Mouse (Mus musculus): ENCODE data around the gene Tmem209. TPM values are rescaled to one million over a fixed set of nuclear protein-coding genes. Genes with fewer than 3 reads are reported as not detected.

Gene Tmem209
- total RNA-seq, 2 experiments from 2014 or later, result 36.1 to 36.9 TPM

DNA sequence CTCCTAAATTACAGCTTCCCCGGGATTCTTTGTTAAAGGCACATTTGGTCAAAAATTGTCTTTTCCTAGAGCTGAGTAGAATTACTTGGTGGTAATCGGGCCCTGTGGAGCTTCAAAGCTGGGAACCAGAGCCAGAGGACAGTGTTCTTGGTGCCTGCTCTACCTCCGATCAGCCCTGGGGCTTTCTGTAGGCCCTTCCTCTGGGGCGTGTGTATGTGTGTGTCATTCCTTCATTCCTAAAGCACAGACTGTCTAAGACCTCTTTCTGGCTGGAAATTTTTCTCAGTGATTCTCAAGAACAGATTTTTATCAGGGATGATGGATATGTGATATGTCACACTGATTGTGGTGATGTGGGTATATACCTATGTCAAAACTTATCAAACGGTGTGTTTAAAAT is 29.2 kb upstream of the Tmem209 start:
- DNase-seq (ENCODE audit: low spot score in 2 of 2), result no peak

DNA sequence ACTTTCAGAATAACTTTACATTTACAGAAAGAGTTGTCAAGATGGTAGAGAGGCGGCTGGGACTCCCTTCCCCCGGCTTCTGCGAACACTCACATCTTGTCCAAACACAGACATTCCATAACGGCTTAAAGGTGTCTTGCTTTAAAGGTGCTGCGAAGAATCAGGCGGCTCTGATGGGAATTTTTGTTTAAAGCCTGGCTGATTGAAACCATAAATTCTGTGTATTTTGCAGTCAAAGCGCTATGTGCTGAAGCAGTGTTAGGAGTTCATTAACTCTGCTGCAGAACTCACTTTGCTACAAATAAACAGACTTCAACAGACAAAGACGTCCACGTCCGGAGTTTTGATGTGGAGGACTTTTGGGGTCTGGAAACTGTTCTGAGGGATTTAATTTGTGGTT is 28.7 kb upstream of the Tmem209 start:
- no peak for DNase-seq (ENCODE audit: low spot score in 2 of 2)

DNA sequence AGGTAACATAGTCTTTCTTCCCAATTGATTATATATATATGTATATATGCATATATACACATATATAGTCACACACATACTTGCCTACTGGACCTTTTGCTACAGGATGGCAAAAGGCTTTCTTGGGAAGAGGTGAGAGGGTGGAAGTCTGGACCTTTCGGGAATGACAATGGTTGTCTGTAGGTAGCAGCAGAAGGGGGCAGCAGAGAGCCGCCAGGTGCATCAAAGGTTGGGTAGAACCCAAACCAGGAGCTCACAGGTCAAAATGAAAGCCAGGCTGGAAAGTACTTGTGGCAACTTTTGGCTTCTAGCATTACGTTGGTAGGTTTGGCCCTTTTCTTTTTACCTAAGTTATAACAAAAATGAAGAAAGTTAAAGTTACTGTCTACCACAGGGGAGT is 25.8 kb upstream of the Tmem209 start:
- DNase-seq (ENCODE audit: low spot score in 2 of 2), result no peak

DNA sequence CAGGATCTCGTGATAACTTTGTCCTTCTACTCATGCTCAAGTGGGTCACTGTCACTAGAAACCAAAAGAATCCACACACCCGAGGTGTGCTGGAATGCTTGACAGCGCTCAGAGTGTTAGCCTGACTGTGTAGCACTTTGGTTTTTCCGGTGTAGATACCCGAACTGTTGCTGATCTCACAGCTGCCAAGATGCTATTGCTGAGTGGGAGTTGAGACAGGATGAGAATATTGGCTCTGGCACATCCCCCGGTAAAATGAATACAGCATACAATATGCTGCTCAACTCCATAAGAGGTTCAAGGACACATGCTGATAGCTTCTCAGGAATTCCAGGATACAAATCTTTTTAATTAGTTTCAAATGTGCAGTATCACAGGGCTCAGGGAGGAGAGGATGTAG is 19.2 kb upstream of the Tmem209 start:
- no peak for DNase-seq (ENCODE audit: low spot score in 2 of 2)

DNA sequence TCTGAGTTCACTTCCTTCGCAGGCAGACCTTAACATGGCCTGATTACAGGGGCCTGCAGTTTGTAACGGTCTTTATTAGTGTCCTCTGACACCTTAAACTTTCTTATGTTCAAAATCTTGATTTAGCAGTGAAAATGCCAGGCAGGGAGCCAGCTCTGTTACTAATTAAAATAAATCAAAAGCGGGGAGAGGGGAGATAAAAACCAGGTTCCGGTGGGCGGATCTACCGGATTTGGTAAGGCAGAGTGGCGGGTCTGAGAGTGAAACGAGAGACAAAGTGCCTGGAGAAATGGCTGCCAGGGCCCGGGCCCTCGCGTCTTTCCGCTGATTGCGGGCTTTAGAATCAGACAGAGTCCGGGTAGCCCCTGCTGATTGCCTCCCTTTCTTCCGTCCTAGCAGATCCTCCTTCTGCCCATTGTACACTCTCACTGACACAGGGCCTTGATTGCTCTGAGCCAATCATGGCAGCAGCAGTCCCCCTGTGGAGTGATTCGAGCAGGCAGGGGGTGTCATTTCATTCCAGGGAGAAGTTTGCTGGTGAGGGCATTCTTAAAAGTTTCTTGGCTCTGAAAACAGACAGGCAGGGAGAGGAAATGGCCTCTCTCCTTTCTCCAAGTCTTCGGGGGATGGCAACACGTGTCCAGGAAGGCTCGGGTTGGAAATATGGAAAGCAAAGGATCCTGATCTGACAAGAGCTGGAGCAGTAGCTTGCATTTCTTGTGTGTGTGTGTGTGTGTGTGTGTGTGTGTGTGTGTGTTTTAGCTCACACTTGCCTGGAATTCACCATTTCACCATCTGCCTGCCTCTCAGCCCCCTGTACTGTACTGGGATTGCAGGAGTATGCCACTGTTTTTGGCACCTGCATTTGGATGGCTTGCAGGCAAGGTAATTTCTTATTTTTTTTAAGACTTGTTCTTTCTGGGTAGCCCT is 17.3 kb upstream of the Tmem209 start:
- no peak for DNase-seq (ENCODE audit: low spot score in 2 of 2)

DNA sequence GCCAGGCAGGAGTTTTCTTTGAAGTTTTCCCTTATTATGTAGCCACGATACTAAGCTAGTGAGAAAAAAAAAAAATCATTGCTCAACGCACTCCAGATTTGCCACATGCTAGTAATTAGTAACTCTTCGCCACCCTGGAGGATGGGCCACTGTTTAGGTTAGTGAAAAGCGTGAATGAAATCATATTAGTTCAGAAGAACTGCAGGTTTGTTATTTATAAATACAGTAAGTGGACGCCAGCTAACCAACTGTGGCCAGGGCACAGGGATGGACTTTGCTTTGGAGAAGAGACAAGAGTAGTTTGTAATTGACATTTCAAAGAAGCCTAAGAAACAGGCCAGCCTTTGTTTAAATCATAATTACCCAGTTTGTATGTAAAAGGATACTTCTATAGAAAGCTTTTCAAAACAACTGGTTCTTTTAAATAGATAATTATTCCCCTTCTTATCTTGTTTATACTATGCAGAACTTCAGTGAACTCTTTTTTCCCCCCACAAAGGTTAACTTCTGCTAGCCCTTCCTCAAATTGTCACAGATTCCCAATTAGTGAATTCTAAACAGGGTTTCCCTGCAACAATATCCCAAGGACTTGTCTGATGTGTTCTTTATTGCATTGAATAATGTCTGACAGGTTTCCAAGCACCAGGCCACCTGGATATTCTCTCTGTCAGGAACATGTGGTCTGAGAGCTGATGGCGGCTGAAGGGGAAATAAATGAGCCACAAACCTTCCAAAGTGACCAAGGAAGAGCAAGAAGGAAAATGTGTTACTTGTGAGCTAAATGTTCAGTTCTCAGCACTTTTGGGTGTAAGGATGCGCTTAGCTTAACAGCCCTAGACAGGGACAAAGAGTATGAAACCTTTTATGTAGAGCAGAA is 16.1 kb upstream of the Tmem209 start:
- DNase-seq (ENCODE audit: low spot score in 2 of 2), result no peak

DNA sequence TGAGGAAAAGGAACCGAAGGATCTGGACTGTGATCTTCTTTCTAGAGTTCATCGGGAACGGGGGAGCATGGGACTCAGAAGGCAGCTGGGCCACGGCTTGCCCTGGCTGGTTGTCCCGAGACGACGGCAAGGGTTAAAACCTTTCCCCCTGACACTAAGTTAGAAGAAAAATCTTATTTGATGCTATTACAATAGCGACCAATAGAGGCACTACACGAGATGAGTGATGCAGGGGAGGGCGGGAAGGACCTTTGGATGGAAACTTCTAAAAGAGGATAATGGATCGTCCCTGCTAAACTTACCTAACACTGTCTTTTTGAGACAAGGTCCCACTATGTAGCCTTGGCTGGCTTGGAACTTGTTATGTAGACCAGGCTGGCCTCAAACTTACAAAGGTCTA is 10.8 kb upstream of the Tmem209 start:
- DNase-seq (ENCODE audit: low spot score in 2 of 2), result no peak

DNA sequence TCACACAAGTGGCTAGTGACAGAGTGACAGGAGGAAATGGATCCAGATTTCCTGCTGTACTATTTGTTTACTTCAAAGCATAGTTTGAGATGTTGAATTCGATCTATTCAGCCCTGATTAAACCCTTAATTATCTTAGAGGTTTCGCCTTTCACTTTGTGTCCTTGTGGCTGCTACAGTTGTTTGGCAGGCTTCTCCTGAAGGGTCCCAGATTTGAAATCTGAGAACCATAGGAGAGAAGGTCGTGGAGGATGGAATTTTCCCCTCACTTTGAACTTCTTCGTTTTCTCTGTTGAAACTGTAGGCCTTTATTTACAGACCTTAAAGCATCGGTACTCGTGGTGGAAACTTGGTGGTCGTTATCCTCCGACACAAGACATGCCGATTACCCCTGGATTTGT is 4.7 kb upstream of the Tmem209 start:
- no peak for DNase-seq (ENCODE audit: low spot score in 2 of 2)

DNA sequence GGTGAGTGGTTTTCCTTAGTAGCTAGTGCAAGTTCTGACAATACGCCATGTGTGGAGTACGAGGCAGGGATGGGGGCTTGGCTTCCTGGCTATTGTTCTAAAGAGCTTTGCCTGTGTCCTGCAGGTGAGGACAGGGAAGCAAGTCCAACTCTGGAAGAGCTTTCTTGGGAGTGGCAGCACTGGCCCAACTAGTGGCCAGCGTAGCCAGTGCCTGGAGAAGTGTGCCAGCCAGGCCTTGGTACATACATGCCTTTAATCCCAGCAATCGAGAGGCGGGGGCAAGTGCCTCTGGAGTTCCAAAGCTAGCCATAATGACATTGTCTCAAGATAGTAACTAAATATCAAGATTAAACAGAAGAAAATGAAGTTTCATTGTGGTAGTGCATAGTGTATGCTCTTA is 708 bp upstream of the Tmem209 start:
- DNase-seq (ENCODE audit: low spot score in 2 of 2), result no peak

DNA sequence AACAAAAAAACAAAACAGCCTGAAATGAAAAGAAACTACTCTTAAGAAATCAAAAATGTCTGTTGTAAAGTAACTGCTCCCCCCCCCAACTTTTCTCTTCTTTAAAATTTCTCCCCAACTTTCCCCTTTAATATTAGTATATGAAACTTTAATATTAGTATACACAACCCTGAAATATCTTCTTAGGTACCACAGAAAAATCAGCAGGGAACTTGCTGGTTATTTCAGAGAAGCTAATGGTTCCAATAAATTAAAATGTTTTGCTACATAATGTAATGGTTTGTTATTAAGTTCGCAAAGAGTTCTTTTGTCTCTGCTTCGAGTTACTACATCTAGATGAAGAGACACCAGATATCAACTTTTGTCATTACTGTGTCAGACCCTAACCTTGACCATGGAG is 759 bp downstream of the Tmem209 start:
- no peak for DNase-seq (ENCODE audit: low spot score in 2 of 2)

DNA sequence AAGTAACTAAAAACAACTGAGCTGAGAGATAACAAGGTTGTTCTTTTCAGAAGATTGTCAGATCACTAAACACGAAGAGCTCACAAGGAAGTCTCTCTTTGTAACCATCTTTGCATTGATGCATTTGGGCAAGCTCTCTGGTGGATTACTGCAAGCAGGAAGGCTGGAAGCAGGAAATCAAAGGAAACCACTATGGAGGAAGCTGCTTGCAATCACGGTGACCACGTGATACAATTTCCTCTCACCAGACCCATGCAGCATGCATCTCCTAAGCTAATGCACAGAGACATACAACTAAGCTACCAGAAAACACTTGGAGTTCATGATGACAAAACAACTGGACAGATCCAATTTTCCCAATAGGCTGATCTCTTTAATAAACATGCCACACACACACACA is 10.5 kb downstream of the Tmem209 start:
- DNase-seq (ENCODE audit: low spot score in 2 of 2), result no peak

DNA sequence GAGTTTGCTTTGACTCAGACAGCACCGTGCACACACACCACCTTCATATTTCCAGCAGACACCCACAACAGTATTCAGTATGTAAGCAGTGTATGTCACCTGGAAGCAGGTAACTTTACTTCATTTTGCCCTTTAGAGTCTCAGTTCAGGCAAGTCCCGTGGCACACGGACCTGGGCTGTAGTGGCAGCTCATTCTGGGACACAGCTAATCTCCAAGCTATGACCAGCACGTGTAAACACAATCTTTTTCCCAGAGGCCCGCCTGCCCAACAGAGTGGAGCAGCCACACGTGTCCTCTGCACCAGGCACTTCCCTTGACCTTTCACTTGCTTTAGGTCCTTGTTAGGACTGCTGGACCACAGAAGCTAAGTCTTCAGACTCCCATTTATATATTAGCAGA is 23.1 kb downstream of the Tmem209 start:
- DNase-seq (ENCODE audit: low spot score in 2 of 2), result no peak

DNA sequence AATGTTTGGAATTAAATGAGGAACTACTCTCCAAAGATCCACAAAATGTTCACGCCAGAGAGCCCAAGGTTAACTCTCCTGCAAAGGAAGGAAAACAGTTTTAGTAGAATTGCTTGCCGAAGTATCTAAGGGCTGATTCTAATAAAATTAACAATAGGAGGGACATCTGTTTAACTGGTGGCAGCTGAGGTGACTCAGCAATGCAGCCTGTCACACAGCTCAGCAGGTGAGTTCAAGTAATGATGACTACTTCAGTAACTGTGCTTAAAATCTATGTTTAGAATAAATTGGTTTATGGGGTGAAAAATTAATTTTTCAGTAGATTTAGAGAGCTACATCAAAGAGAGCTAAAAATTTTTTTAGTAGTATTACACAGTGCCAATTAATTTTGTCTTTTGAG is 26.7 kb downstream of the Tmem209 start:
- no peak for DNase-seq (ENCODE audit: low spot score in 2 of 2)

DNA sequence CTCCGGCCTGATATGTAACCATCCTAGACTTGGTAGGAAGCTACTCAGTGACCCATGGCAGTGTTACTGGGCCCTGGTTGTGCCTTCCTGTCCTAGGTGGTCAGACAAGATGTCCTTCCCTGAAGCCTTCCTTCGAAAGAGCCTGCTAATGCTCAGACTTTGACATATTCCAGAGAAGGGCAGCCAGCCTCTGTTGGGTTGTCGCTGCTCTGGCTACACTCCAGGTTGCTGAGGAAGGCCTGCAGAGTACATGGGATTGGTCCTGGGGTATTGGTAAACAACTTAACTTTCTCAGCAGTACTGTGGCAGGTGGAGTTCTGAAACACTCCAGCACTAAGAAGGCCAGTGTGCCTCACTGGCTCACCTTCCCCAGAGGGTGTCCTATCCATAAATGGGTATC is 30.2 kb downstream of the Tmem209 start:
- DNase-seq (ENCODE audit: low spot score in 2 of 2), result no peak

DNA sequence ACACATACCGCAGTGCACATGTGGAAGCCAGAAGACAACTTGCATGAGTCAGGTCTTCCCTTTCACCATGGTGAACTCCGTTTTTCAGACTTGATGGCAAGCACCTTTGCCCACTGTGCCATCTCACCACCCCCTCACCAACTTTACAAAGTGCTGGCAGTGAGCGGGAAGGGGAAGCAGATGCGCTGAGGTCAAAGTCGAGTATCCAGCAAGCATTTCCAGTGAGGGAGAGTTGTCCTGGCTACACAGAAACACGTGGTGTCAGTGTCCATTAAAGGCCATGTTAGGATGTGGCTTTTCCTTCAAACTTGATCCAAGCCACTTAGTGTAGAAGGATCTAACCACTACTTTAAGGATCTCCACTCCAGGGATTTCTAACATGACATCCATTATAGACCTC is 31.8 kb downstream of the Tmem209 start:
- no peak for DNase-seq (ENCODE audit: low spot score in 2 of 2)

DNA sequence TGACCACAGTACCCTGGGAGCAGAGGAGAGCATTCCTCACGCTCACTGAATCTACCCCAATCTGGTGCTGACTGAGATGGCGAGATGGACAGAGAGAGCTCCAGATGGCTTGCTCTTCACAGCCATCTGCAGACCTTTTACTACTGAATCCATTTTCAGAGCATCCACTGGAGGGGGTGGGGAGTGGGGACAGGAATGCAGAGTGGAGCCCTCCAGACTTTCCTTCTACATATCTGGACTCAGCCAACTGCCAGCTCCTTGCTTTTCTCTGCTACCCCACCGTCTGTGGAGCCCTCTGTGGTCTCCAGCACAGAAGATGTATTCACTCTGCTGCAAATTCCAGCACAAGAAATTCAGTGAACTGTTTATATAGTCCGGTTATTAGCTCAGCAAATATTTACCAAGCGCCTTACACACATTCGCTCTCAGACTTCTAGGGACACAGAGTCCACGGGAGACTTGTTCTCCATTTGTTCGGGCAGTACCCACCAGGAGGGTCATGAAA is 32.3 kb downstream of the Tmem209 start:
- no peak for DNase-seq (ENCODE audit: low spot score in 2 of 2)

DNA sequence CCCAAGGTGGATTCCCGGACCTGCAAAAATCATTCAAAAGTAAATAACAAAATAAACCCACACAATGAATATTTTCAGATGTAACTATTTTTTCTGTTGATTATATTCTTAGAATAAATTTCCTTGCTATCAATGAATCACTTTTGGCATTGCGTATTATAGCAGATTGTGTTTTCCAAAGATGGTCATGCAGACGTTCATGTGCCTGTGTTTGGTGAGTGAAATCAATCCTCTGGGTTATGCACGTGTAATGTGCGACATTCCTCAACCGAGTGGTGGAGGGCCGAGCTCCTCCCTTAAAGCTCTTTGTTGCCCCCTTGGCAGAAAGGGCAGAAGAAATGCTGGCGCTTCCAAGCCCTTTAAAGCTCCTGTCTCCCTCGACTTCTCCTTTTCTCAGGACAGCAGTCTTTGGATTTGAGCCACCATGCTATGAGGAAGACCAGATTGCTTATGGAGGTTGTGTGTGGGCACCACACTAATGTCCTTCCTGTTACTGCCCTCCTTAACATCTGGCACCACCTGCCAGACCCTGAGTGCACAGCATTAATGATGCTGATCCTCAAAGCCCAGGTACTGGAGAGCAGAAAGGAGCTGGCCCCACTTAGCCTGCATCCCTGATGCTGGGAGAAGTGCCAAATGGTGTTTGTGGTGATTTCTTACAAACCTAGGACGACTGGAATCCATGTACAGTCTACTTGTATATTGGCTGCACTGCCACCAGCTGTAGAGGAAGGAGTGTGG is 33.4 kb downstream of the Tmem209 start:
- no peak for DNase-seq (ENCODE audit: low spot score in 2 of 2)

DNA sequence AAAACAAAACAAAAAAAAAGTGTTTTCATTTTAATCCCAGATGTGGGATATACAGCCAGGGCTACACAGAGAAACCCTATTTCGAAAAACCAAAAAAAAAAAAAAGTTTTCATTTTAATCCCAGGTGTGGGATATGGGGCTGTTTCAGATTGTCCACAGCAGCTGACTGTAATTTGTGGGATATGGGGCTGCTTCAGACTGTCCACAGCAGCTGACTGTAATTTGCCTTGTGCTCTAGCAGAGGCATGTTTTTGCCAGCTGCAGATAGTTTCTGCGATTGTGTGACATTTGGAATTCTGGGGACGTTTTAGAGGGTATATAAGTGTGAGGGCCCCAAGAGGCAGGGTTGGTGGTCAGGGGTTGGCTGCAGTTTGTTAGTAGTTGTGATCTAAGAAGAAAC is 37.9 kb downstream of the Tmem209 start:
- no peak for DNase-seq (ENCODE audit: low spot score in 2 of 2)

DNA sequence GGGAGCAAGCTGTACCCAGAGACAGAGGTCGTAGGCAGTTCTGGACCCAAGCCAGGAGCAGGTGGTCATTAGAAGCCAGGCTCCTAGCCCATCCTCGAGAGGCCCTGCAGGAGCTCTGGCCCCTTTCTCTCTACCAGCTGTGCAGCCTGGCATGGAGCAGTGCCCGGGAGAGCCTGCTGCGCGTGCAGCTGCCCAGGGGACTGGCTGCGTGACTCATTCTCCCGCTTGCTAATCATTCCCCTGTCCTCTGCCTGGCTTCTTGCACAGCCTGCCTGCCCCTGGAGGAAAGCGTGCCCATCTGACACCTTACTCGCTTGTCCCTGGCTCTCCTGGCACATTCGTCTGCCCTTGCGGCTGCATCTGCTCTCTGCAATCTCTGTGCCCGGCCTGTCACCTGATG is 40.2 kb downstream of the Tmem209 start:
- DNase-seq (ENCODE audit: low spot score in 2 of 2), result no peak

DNA sequence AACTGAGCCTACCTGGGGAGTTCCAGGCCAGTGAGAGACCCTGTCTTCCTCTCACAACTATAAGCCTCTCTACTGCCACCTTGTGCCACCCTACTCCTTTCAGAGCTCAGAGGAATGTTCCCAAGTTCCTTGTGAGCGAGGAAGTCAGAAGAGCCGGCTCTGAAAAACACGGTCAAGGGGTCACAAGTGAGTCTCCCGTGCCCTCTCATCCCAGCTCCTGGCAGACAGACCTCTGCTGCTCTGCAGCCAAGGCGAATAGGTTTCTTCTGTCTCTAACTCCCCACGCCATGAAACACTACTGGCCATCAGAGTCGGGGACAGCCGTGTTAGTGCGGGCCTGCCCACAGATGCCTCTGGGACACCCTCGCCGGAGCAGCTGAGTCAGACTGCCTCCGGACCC is 40.9 kb downstream of the Tmem209 start:
- no peak for DNase-seq (ENCODE audit: low spot score in 2 of 2)

DNA sequence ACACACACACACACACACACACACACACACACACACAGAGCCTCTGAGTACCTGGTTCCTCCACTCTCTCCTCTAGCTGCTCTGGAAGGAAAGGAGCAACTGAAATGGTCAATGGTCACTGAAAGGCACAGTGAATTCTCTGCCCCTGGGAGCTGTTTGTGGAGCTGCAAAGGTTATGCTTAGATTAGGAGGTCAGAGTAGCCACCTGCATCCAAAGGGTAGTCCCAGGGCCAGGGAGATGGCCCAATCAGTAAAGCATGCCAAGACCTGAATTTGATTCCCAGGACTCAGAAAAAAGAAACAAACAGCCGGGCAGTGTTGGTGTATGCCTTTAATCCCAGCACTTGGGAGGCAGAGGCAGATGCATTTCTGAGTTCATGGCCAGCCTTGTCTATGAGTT is 41.5 kb downstream of the Tmem209 start:
- DNase-seq (ENCODE audit: low spot score in 2 of 2), result no peak
